Mouse (Mus musculus): Measurements from ENCODE around the gene Il5. TPM values are rescaled to one million over a fixed set of nuclear protein-coding genes. Genes with fewer than 3 reads are reported as not detected.

Gene Il5
- not detected for total RNA-seq (2021)
- long read RNA-seq, experiment 1 = 0 reads
- long read RNA-seq, experiment 2 = 0 reads

DNA sequence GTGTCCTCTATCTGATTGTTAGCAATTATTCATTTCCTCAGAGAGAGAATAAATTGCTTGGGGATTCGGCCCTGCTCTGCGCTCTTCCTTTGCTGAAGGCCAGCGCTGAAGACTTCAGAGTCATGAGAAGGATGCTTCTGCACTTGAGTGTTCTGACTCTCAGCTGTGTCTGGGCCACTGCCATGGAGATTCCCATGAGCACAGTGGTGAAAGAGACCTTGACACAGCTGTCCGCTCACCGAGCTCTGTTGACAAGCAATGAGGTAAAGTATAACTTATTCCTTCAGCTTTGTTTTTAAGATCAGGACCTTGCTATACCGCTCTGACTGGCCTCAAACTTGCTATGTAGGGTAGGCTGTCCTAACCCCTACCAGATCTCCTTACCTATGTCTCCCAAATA, at the start of gene Il5:
Gene Il5, plus strand, starts transcription at position 80 of the 400 bp plus-strand sequence.
- no peak for TF ChIP-seq CTCF (conservative IDR thresholded peaks at IDR 0.05)
- Histone ChIP-seq H3K4me3 (no peak within 1 kb of the TSS), H3K27ac (no peak within 1 kb of the TSS)
- no peak for DNase-seq (ENCODE audit: low spot score in 2 of 2)

DNA sequence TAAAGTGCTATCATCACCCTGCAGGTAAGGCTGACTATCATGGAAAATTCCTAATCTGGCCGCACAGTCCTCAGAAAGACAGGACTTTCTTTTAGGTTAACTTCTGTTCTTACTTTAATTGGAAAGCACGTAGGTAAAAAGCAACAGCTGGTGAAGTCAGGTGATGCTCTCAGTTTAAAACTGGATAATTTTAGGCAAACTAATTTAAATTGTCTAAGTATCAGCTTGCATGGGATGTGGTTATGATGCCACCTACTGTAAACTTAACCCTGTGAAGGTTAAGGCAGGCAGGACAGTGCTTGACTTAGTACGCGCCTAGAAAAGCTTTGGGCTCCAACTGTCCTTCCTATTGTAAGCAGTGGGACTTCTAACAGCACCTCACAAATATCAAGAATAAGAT, 49.2 kb upstream of the Il5 start:
- no peak overlapping the region for H3K4me3 ChIP-seq
- DNase-seq (ENCODE audit: low spot score in 2 of 2) = no peak
- H3K27ac ChIP-seq = no peak overlapping the region
- TF ChIP-seq CTCF (conservative IDR thresholded peaks at IDR 0.05) = peak; percentile 20

DNA sequence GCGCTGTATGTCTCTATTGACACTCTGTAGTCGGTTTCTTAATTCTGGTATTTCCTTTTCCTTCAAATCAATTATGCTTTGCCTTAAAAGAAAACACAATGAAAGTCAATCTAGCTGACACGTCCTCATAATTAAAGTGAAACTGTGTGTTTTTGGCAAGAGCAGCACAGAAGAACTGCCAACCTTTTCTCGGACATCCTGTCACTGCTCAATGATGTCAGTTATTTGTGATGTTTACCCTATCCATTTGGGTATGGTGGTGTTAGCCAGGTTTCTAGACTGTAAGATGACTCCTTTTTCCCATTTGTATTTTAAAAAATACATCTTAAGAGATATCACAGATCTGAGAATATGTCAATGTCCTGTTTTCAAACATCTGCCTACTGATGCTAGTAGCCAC, 40.5 kb upstream of the Il5 start:
- no peak overlapping the region for H3K27ac ChIP-seq
- no peak for TF ChIP-seq CTCF (conservative IDR thresholded peaks at IDR 0.05)
- no peak for DNase-seq (ENCODE audit: low spot score in 2 of 2)
- no peak overlapping the region for H3K4me3 ChIP-seq

DNA sequence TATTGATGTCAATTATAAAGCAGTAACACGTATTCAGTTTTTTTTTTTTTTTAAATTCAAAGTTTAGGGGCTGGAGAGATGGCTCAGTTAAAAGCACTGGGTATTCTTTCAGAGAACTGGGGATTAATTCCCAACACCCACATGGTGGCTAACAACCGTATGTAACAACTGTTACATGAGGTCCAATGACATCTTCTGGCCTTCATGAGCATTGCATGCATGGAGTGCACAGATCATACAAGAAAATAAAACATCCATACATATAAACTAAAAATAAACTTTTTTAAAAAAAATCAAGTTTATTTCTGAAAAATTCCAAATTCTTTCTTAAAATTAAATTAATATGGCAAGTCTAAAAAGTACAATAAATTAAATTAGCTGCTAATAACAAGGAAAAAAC, 38.9 kb upstream of the Il5 start:
- no peak overlapping the region for H3K27ac ChIP-seq
- peak; percentile 36 for TF ChIP-seq CTCF (conservative IDR thresholded peaks at IDR 0.05)
- no peak overlapping the region for H3K4me3 ChIP-seq
- no peak for DNase-seq (ENCODE audit: low spot score in 2 of 2)

DNA sequence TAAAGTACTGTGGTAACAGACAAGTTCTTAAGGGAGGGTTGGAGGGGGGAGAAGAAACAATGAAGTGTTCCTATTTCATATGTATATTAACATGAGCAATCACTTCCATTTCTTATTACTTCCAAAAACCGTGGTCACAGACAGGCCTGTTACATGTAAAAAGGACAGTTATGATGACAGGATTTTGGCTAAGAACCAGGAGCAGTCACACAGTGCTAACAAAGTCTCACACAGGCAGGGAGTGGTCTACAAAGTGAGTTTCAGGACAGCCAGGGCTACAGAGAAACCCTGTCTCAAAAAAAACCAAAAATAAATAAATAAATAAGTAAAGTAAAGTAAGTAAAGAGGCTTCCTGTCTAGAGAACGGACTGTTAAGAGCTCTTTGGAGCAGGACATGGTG, 38.4 kb upstream of the Il5 start:
- no peak overlapping the region for H3K27ac ChIP-seq
- DNase-seq (ENCODE audit: low spot score in 2 of 2) = no peak
- no peak overlapping the region for H3K4me3 ChIP-seq
- no peak for TF ChIP-seq CTCF (conservative IDR thresholded peaks at IDR 0.05)

DNA sequence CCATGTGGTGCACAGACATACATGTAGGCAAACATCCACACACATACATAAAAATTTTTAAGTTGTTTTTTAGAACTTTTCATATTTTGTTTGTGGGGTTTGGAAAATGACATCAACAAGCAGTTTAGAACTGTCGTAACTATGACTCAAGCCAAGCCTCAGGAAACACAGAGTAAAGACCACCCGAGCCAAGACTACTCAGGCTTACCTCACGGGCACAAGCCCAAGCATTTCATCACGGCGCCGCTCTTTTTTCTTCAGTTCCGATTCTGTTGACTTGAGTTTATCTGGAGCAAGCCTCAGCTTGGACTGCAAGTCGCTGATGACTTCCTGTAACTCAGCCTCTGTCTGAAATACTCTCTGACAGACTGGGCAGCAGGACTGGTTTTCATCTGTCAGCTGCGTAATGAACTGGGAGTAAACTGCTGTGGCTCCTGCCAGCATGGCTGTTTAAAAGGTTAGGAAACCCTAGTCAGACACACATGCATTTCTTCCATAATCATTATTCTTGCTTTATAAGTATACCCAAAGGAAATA, 37.5 kb upstream of the Il5 start:
- Histone ChIP-seq H3K27ac (no peak overlapping the region), H3K4me3 (no peak overlapping the region)
- no peak for TF ChIP-seq CTCF (conservative IDR thresholded peaks at IDR 0.05)
- DNase-seq (ENCODE audit: low spot score in 2 of 2) = no peak

DNA sequence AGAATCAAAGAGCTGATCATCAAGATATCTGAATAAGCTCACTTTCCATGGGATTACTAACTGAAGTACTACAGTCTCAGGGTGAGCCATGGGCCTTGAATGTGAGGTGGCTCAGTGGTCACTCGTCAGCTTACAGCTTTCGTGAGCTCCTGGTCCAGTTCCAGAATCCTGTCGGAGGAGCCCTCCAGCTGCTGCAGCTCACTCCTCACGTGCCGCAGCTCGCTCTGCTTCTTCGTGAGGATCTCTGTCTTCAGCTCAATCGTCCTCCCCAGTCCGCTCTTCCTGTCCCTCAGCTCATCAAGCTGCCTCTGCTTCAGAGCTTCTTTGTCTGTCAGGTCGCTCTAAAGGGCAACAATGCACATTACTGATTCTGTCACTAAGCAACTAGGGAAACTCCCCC, 28.6 kb upstream of the Il5 start:
- Histone ChIP-seq H3K4me3 (peak overlapping the region; percentile 41), H3K27ac (peak overlapping the region; percentile 36; the same call in 1 of the 2 replicates)
- DNase-seq (ENCODE audit: low spot score in 2 of 2) = peak in 1 of 2 experiments; percentile 12
- no peak for TF ChIP-seq CTCF (conservative IDR thresholded peaks at IDR 0.05)

DNA sequence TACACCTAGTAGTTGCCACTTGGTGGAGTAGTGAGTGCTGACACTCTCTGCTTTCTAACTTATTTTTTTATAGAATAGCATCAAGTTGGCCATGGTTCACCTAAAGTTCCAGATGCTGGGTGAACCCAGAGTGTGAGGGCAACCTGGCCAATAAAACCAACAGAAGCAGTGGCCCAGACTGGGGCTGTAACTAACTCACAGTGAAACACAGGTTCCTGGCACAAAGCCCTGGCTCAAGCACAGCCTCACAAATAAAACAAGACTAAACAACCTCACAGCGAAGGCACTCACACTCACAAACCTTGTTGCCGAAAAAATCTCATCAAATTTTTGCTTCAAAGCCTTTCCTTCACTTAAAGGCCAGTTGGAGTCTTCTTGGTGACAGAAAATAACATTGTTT, 22.1 kb upstream of the Il5 start:
- H3K4me3 ChIP-seq = no peak overlapping the region
- no peak overlapping the region for H3K27ac ChIP-seq
- no peak for DNase-seq (ENCODE audit: low spot score in 2 of 2)
- peak; percentile 33 for TF ChIP-seq CTCF (conservative IDR thresholded peaks at IDR 0.05)

DNA sequence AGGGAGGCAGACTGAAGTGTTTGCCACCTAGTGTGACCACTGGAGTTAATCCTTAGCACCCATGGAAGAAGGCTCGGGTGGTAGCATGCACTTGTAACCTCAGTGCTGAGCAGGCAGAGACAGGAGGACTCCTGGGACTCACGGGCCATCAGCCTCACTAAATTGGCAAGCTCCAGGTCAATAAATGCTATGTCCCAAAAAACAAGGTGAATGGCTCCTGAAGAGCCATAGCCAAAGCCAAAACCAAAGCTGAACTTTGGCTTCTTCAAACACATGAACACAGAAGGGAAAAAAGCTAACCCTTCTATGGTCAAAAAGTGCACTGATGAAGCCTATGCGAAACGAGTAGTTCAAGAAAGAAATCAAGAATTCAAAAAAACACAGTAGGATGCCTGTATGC, 21.2 kb upstream of the Il5 start:
- no peak for TF ChIP-seq CTCF (conservative IDR thresholded peaks at IDR 0.05)
- H3K27ac ChIP-seq = no peak overlapping the region
- no peak for DNase-seq (ENCODE audit: low spot score in 2 of 2)
- H3K4me3 ChIP-seq = no peak overlapping the region

DNA sequence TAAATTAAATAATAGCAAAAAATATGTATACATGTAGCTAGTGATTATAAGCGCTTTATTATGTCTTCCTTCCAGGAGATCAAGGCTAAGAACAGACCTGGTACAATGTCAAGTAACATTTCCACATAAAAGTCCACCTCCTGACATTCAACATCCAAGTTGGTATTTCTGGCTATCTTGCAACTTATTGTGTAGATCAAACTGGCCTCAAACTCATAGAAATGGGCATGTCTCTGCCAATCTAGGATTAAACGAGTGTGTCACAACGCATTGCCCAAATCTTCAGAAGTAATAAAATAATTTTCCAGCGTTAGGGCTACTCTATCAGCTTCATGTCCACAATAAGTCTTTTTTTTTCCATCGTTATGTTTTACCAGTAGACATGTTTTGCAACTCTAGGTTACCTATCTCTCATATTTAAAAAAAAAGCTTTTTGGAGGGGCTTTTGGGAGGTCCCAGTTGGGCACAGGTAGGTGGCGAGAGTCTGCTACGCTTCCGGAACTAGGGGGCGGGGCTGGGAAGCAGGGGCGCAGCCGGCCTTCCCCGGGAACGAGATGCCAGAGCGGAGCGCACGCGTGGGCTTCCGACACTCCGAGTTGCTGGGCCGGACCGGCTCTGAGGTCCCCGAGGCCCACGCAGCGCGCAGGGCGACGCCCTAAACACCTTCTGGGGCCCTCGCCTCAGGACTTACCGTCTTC, 14.2 kb upstream of the Il5 start:
- DNase-seq (ENCODE audit: low spot score in 2 of 2) = peak; percentile 10 to 21
- H3K4me3 ChIP-seq = peak overlapping the region; percentile 70
- no peak for TF ChIP-seq CTCF (conservative IDR thresholded peaks at IDR 0.05)
- peak overlapping the region; percentile 83 for H3K27ac ChIP-seq

DNA sequence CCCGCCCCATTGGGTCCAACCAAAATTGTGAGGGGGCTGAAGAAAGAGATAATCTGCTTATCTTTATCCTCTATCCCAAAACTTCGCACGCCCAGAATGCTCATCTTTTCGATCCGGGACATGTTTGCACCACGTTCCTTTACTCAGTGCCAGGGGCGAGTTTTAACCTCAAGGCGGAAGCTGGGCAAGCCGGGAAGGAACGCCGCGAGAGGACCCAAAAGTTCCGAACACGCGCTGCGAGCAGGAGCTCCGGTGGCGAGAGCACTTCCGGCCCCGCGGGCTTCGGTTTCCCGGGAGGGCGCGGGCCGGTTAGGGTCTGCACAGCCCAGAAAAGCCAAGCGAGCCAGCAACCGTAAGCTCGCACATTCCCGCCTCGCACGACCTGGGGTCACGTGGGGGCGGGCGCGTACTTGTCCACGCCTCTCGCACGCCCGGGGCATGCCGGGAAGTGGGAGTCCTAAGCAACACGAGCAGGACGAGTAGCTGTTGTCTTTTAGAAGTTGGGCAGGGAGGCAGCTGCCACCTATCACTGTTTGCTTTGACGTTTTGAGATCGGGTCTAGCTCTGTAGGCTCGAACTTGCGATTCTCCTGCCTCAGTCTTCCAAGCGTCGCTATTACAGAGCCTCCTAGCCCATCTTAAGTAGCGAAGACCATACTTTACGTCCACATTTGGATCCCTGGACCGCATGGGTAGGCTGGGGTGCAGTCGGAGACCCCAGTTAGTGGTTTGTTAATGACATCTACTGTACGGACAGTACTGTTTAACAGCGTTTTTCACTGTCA, 13.5 kb upstream of the Il5 start, which contains the start of gene Rad50:
Gene Rad50, minus strand, starts transcription at position 386 of the 784 bp plus-strand sequence.
- H3K27ac ChIP-seq = peak within 1 kb of the TSS; percentile 83
- TF ChIP-seq CTCF (conservative IDR thresholded peaks at IDR 0.05) = no peak
- peak; percentile 90 to 91 for DNase-seq (ENCODE audit: low spot score in 2 of 2)

DNA sequence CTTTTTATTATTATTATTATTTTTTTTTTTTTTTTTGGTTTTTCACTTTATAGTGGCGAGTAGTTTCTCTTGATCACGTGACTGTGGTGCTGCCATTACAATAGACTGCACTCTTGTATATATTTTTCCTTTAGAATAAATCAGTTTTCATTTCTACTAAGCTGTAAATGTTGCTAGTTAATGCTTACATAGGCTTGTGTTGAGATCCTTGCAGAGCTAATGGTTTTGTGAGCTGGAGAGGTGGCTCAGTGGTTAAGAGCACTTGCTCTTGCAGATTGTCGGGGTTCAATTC, 12.9 kb upstream of the Il5 start:
- Histone ChIP-seq H3K27ac (peak overlapping the region; percentile 83), H3K4me3 (peak overlapping the region; percentile 70)
- TF ChIP-seq CTCF (conservative IDR thresholded peaks at IDR 0.05) = no peak
- no peak for DNase-seq (ENCODE audit: low spot score in 2 of 2)

More for the DNA sequence above, 13.5 kb upstream of the Il5 start, which contains the start of gene Rad50:
- peak within 1 kb of the TSS; percentile 70 for H3K4me3 ChIP-seq

DNA sequence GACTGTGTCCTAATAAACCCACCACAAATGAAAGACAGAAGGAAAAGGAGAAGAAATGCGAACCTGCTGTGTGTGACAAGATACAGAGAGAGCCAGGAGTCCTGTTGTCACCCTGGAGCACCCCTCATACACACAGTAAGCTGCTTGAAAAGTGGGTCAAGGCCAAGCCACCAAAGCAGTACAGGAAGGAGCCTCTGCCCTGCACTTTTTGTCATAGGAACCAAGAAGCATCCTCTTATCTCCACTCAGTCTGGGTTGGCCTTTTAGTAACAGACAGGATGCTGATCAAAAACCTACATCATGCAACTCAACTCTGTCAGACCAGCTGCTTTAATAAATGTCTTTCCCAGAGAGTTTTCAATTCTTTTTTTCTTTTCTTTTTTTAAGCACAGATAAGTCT, 893 bp upstream of the Il5 start:
- DNase-seq (ENCODE audit: low spot score in 2 of 2) = no peak
- H3K4me3 ChIP-seq = no peak overlapping the region
- no peak overlapping the region for H3K27ac ChIP-seq
- no peak for TF ChIP-seq CTCF (conservative IDR thresholded peaks at IDR 0.05)

All from layer of hippocampus, adult 2 months (tissue).